8 mouse cellular contexts compared by ENCODE assay signal in the genomic region with DNA sequence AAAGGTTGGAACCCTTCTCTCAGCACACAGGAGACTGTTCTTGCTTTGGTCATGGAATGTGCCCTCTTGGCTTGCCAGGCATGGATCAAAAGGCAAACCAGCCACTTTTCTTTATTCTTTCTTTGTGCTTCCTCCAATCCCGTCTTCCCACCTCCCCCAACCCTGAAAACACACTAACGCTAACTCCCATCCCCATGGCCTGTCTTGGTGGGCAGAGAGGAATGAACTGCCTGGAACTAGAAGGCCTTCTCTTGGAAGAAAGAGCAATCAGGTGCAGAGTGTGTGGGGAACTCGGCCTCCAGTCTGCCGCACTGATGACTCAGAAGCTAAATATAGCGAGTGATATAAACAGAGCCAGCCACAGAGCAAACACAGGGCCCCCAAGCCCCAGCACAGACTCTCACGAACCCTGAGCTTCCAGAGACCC. TPM values are rescaled to one million over a fixed set of nuclear protein-coding genes. Genes with fewer than 3 reads are reported as not detected.
DNase-seq lines count a peak whose midpoint lies in the region; ATAC-seq lines count a peak whose summit lies in the region.

No protein-coding gene starts in this region.

- no peak overlapping the region for H3K4me3 ChIP-seq in heart, embryonic 13.5 days
- peak overlapping the region; percentile 80 for H3K4me3 ChIP-seq in megakaryocyte, embryonic 14.5 days (replicated peaks)

- no peaks in the 10 kb centered on the region for H3K27me3 ChIP-seq in heart, embryonic 13.5 days (replicated peaks)
- H3K27me3 ChIP-seq in megakaryocyte, embryonic 14.5 days (replicated peaks) = peaks cover 4% of the 10 kb centered on the region

- ATAC-seq in heart, embryonic 13.5 days (ENCODE audit: extremely low read depth, insufficient number of reproducible peaks, low FRiP score, low TSS enrichment) = peak; percentile 68; the same call in 1 of the 2 replicates

- DNase-seq in gastrocnemius, postnatal 25 days = peak; percentile 58
- no peak for DNase-seq in gastrocnemius, postnatal 10 days
- peak; percentile 63 to 70 for DNase-seq in cerebellum, adult 18-20 months
- DNase-seq in kidney, postnatal 14 days = peak; percentile 60
- no peak for DNase-seq in urinary bladder, adult 18-20 months (ENCODE audit: low spot score in 2 of 2)
- no peak for DNase-seq in right cerebral cortex, adult 18-20 months

- H3K36me3 ChIP-seq in heart, embryonic 13.5 days = peaks cover 6% of the 10 kb centered on the region
- H3K36me3 ChIP-seq in megakaryocyte, embryonic 14.5 days (replicated peaks; ENCODE audit: low read length) = peaks cover 6% of the 10 kb centered on the region

- H3K9ac ChIP-seq in heart, embryonic 13.5 days = peak overlapping the region; percentile 77

- H3K9me3 ChIP-seq in heart, embryonic 13.5 days = no peaks in the 10 kb centered on the region
- no peaks in the 10 kb centered on the region for H3K9me3 ChIP-seq in megakaryocyte, embryonic 14.5 days

- peak overlapping the region; percentile 99 for H3K27ac ChIP-seq in heart, embryonic 13.5 days (replicated peaks)

- 6% methylated on average over 6 of the region's 6 CpGs for WGBS in heart, embryonic 13.5 days

- H3K4me1 ChIP-seq in heart, embryonic 13.5 days = peaks cover 94% of the 10 kb centered on the region
- peaks cover 71% of the 10 kb centered on the region for H3K4me1 ChIP-seq in megakaryocyte, embryonic 14.5 days

- peak overlapping the region; percentile 42 for H3K4me2 ChIP-seq in heart, embryonic 13.5 days

RNA-seq across cellular contexts. Expression of a gene that starts 8.8 kb away (rescaled TPM):
- total RNA-seq in gastrocnemius, postnatal 25 days (2021) = 1 to 10 TPM; 3.4 to 4.7 TPM
- total RNA-seq in gastrocnemius, postnatal 10 days (2021) = 10 to 100 TPM; 14.5 to 15.7 TPM
- polyA plus RNA-seq in heart, embryonic 13.5 days (2015; fragmentation: Nextera tagmentation; extraction: Ambion mirVana) = 2.5 and 2.9 TPM in 2 replicates
- polyA plus RNA-seq in megakaryocyte, embryonic 14.5 days (2012; ENCODE audit: insufficient read depth, low replicate concordance) = 6.3 and 11.4 TPM in 2 replicates

RNA-seq across cellular contexts. Expression of a gene that starts 57.3 kb away (rescaled TPM):
- total RNA-seq in gastrocnemius, postnatal 25 days (2021) = 1 to 10 TPM; 1.0 to 1.2 TPM
- 10 to 100 TPM in 1 of 2 experiments, 1 to 10 TPM in 1; 9.2 to 15.6 TPM for total RNA-seq in gastrocnemius, postnatal 10 days (2021)
- polyA plus RNA-seq in heart, embryonic 13.5 days (2015; fragmentation: Nextera tagmentation; extraction: Ambion mirVana) = 64.3 and 69.9 TPM in 2 replicates
- 1.9 and 5.4 TPM in 2 replicates for polyA plus RNA-seq in megakaryocyte, embryonic 14.5 days (2012; ENCODE audit: insufficient read depth, low replicate concordance)

Comparison
In these comparisons a context has a peak if more than half of its experiments do, and no peak if none do; other contexts are left out.
1. DNase-seq: peak in gastrocnemius, postnatal 25 days (single experiment), cerebellum, adult 18-20 months (2 of 2) and kidney, postnatal 14 days (single experiment); none in gastrocnemius, postnatal 10 days (single experiment), urinary bladder, adult 18-20 months (0 of 2) and right cerebral cortex, adult 18-20 months (single experiment).
2. RNA of a gene that starts 57.3 kb away (total RNA-seq): 9.2 to 15.6 TPM in gastrocnemius, postnatal 10 days; 1.0 to 1.2 TPM in gastrocnemius, postnatal 25 days; every median in the first group is over 4 times any median in the second.